14 mouse cellular contexts compared by ENCODE assay signal in genomic region chr19:48463494-48463893, GRCm38 (mm10).
A peak's percentile ranks its signal among the peaks of the same experiment; 100 is the strongest.
DNase-seq lines count a peak whose midpoint lies in the region; ATAC-seq and TF ChIP-seq lines count a peak whose summit lies in the region.
"Had no signal": no experiment of that assay in that cellular context is flagged by ENCODE, and none has a peak within 500 bp of the region (broad histone marks: within the 10 kb centered on the region; RNA-seq: fewer than 3 reads in every experiment).

No protein-coding gene starts in this region.

- H3K27ac ChIP-seq in kidney, postnatal 0 days: no peak overlapping the region
- no peak overlapping the region for H3K27ac ChIP-seq in heart, embryonic 12.5 days (ENCODE audit: poor library complexity, severe bottlenecking)
- H3K27ac ChIP-seq in hindbrain, embryonic 11.5 days (ENCODE audit: low read depth, low read length): no peak overlapping the region
- H3K27ac ChIP-seq: hindbrain, embryonic 15.5 days; limb, embryonic 13.5 days had no signal

- H3K9ac ChIP-seq in kidney, postnatal 0 days (ENCODE audit: low read depth, low read length): no peak overlapping the region
- H3K9ac ChIP-seq in heart, embryonic 12.5 days: no peak overlapping the region
- no peak overlapping the region for H3K9ac ChIP-seq in hindbrain, embryonic 11.5 days (ENCODE audit: low read depth, low read length)
- H3K9ac ChIP-seq: hindbrain, embryonic 15.5 days; limb, embryonic 13.5 days had no signal

- no peaks in the 10 kb centered on the region for H3K9me3 ChIP-seq in kidney, postnatal 0 days (replicated peaks; ENCODE audit: low read length)
- H3K9me3 ChIP-seq in heart, embryonic 12.5 days (replicated peaks): no peaks in the 10 kb centered on the region
- no peaks in the 10 kb centered on the region for H3K9me3 ChIP-seq in hindbrain, embryonic 11.5 days (ENCODE audit: control insufficient read depth, low read length)
- H3K9me3 ChIP-seq: hindbrain, embryonic 15.5 days; limb, embryonic 13.5 days had no signal

- DNase-seq in kidney, postnatal 0 days (ENCODE audit: low spot score): peak; percentile 22
- no peak for DNase-seq in kidney, postnatal 14 days
- peak; percentile 78 for DNase-seq in brain, embryonic 14.5 days (ENCODE audit: low read depth)
- peak; percentile 23 for DNase-seq in gonadal fat pad, adult 2 months (ENCODE audit: low read depth)
- peak; percentile 30 to 71 for DNase-seq in left cerebral cortex, postnatal 25 days (ENCODE audit: low spot score in 2 of 2)
- no peak for DNase-seq in heart, postnatal 36 days
- DNase-seq in hindbrain, embryonic 11.5 days (ENCODE audit: low spot score): no peak
- DNase-seq: cerebellum, adult 11-12 months; kidney, adult 9 months; thymus, adult 2 months had no signal

- intact Hi-C loops in left cerebral cortex, postnatal 25 days (cut with DNase I): no loop called here
- intact Hi-C loops in heart, postnatal 36 days (cut with DNase I): no loop called here

- ATAC-seq in kidney, postnatal 0 days (replicated peaks; ENCODE audit: low FRiP score, low read depth): no peak
- ATAC-seq in heart, embryonic 12.5 days (ENCODE audit: insufficient number of reproducible peaks, low FRiP score): no peak
- ATAC-seq in hindbrain, embryonic 11.5 days (ENCODE audit: low FRiP score): no peak
- ATAC-seq: Patski had no signal

- no peaks in the 10 kb centered on the region for H3K27me3 ChIP-seq in kidney, postnatal 0 days (ENCODE audit: insufficient read depth, low read length)
- no peaks in the 10 kb centered on the region for H3K27me3 ChIP-seq in heart, embryonic 12.5 days (replicated peaks)
- no peaks in the 10 kb centered on the region for H3K27me3 ChIP-seq in hindbrain, embryonic 11.5 days (ENCODE audit: control insufficient read depth, insufficient read depth, low read length)
- H3K27me3 ChIP-seq: hindbrain, embryonic 15.5 days; limb, embryonic 13.5 days had no signal

- no peaks in the 10 kb centered on the region for H3K36me3 ChIP-seq in kidney, postnatal 0 days (ENCODE audit: insufficient read depth, low read length)
- no peaks in the 10 kb centered on the region for H3K36me3 ChIP-seq in heart, embryonic 12.5 days
- H3K36me3 ChIP-seq in hindbrain, embryonic 11.5 days (ENCODE audit: control insufficient read depth, insufficient read depth, low read length): no peaks in the 10 kb centered on the region
- H3K36me3 ChIP-seq: hindbrain, embryonic 15.5 days; limb, embryonic 13.5 days had no signal

- TF ChIP-seq CTCF in kidney, postnatal 0 days (IDR thresholded peaks at IDR 0.05; ENCODE audit: low read depth): no peak
- no peak for TF ChIP-seq CTCF in brain, embryonic 14.5 days (IDR thresholded peaks at IDR 0.05; ENCODE audit: borderline replicate concordance, extremely low read depth, insufficient read depth, insufficient read length)

- H3K4me3 ChIP-seq in kidney, postnatal 0 days (replicated peaks; ENCODE audit: low read depth, low read length): no peak overlapping the region
- no peak overlapping the region for H3K4me3 ChIP-seq in heart, embryonic 12.5 days
- H3K4me3 ChIP-seq in hindbrain, embryonic 11.5 days (ENCODE audit: low read depth, low read length): no peak overlapping the region
- H3K4me3 ChIP-seq: hindbrain, embryonic 15.5 days; limb, embryonic 13.5 days had no signal

- H3K4me2 ChIP-seq in kidney, postnatal 0 days (ENCODE audit: low read length): no peak overlapping the region
- no peak overlapping the region for H3K4me2 ChIP-seq in heart, embryonic 12.5 days
- H3K4me2 ChIP-seq in hindbrain, embryonic 11.5 days (replicated peaks; ENCODE audit: low read depth, low read length): no peak overlapping the region
- H3K4me2 ChIP-seq: hindbrain, embryonic 15.5 days; limb, embryonic 13.5 days had no signal

- no peak for TF ChIP-seq POLR2A in brain, embryonic 14.5 days (IDR thresholded peaks at IDR 0.05; ENCODE audit: borderline replicate concordance, extremely low read depth, insufficient read depth, insufficient read length, poor library complexity, severe bottlenecking)

- WGBS in kidney, postnatal 0 days: 62% methylated on average over 3 of the region's 3 CpGs
- 86% methylated on average over 3 of the region's 3 CpGs for WGBS in heart, embryonic 12.5 days
- WGBS in hindbrain, embryonic 11.5 days: 92% methylated on average over 3 of the region's 3 CpGs

- no peaks in the 10 kb centered on the region for H3K4me1 ChIP-seq in kidney, postnatal 0 days (replicated peaks; ENCODE audit: insufficient read depth, low read length)
- H3K4me1 ChIP-seq in heart, embryonic 12.5 days (replicated peaks): peaks cover 24% of the 10 kb centered on the region
- H3K4me1 ChIP-seq in hindbrain, embryonic 11.5 days (replicated peaks; ENCODE audit: control insufficient read depth, insufficient read depth, low read length): no peaks in the 10 kb centered on the region
- H3K4me1 ChIP-seq: hindbrain, embryonic 15.5 days had no signal

Comparison
In these comparisons a context has a peak if more than half of its experiments do, and no peak if none do; other contexts are left out.
1. DNase-seq: peak in kidney, postnatal 0 days (single experiment), brain, embryonic 14.5 days (single experiment), gonadal fat pad, adult 2 months (single experiment) and left cerebral cortex, postnatal 25 days (2 of 2); none in kidney, postnatal 14 days (single experiment), heart, postnatal 36 days (0 of 2) and hindbrain, embryonic 11.5 days (single experiment).